Mouse (Mus musculus) A20 (cell line): ENCODE results near the gene Emx1.
"Not testable (repeated sequence)": the region's sequence is repeated elsewhere in the genome, so short reads cannot be mapped to it uniquely, and the experiment has no call there.

Source experiments
- DNase-seq: peaks from one replicate; pipeline ENCODE4 v3.0.0-alpha.2; 2011; ENCODE audit warnings: low read depth, low spot score

Gene Emx1

GRCm38 (mm10) chr6:85187340-85188211 lies at the start of gene Emx1:
Gene Emx1, plus strand, starts transcription at chr6:85187438.
- DNase-seq: no peak

GRCm38 (mm10) chr6:85139534-85139933 lies 47.7 kb upstream of the Emx1 start:
- DNase-seq: peak; percentile 22

- DNase-seq: peak; percentile 66
Observed at GRCm38 (mm10) chr6:85141013-85141412, 46.2 kb upstream of the Emx1 start.

GRCm38 (mm10) chr6:85144466-85144865 lies 42.8 kb upstream of the Emx1 start:
- no peak for DNase-seq

- DNase-seq: no peak
Observed at GRCm38 (mm10) chr6:85147636-85148035, 39.6 kb upstream of the Emx1 start.

GRCm38 (mm10) chr6:85150386-85150785 lies 36.9 kb upstream of the Emx1 start:
- no peak for DNase-seq

- DNase-seq: peak; percentile 78
Observed at GRCm38 (mm10) chr6:85153970-85154540, 33.2 kb upstream of the Emx1 start.

GRCm38 (mm10) chr6:85154861-85155528 lies 32.2 kb upstream of the Emx1 start:
- no peak for DNase-seq

GRCm38 (mm10) chr6:85156551-85156950 lies 30.7 kb upstream of the Emx1 start:
- DNase-seq: not testable (repeated sequence)

- DNase-seq: not testable (repeated sequence)
Observed at GRCm38 (mm10) chr6:85158040-85158804, 29.0 kb upstream of the Emx1 start.

- peak; percentile 49 for DNase-seq
Observed at GRCm38 (mm10) chr6:85159092-85159760, 28.0 kb upstream of the Emx1 start.

GRCm38 (mm10) chr6:85160201-85160923 lies 26.9 kb upstream of the Emx1 start:
- peak; percentile 70 for DNase-seq

GRCm38 (mm10) chr6:85165440-85165921 lies 21.8 kb upstream of the Emx1 start:
- no peak for DNase-seq

- DNase-seq: no peak
Observed at GRCm38 (mm10) chr6:85179569-85179968, 7.7 kb upstream of the Emx1 start.

GRCm38 (mm10) chr6:85180036-85180435 lies 7.2 kb upstream of the Emx1 start:
- DNase-seq: no peak

GRCm38 (mm10) chr6:85183951-85184350 lies 3.3 kb upstream of the Emx1 start:
- no peak for DNase-seq

- no peak for DNase-seq
Observed at GRCm38 (mm10) chr6:85186033-85186743, 1.1 kb upstream of the Emx1 start.

GRCm38 (mm10) chr6:85186744-85187059 lies 536 bp upstream of the Emx1 start:
- DNase-seq: no peak

- DNase-seq: no peak
Observed at GRCm38 (mm10) chr6:85188256-85189110, 1.2 kb downstream of the Emx1 start.
